Mouse (Mus musculus): ENCODE results near the gene Aatk.

Aatk gene

DNA sequence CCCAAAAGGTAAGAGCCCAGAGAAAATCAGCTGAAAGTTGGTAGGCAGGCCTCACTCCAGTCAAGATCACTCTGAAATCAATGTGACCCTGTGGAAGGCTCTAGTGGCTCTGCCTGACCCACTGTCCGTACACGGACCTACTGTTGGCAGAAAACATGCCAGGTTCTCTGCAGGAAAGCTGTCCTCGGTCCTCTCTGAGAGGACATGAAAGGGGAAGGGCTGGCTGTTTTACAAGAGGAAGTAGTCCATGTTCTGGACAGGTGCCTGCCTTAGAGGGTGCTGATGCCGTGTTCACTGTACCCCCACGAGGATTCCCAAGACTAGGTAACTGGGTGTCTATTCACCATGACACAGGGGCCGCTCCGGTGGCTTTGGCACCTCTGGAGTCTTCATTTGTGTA lies 59.1 kb downstream of the Aatk start:
- DNase-seq = peak in 1 of 2 experiments; percentile 46

DNA sequence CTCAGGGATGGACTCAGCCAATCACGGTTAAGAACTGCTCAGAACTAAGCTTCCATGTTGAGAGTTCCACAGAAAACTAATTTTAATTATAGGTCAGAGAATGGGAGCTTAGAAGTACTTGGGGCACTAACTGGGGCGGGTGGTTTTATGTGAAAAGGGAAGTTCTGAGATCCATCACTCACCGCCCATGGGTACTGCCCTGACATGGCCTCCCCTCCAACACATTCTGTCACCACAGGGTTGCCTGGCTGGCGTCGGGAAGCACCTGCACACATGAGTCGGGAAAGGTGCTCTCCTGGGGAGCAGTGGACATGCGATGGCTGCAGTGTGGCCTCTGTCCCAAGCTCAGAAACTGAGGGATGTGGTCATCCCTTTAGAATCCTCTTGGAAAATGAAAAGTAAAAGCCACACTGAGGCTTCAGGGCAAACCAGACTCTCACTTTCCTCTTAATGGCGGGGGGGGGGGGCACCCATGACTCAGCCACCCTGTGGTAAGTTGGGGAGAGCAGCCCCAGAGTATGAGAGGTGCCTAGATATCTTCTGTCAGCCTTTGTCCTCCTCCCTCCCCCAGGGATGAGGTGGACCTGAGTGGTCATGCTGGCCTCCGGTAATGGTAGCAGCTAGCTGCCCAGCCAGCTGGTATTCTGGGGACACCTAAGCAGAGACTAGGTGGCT lies 60.1 kb downstream of the Aatk start:
- no peak for DNase-seq

DNA sequence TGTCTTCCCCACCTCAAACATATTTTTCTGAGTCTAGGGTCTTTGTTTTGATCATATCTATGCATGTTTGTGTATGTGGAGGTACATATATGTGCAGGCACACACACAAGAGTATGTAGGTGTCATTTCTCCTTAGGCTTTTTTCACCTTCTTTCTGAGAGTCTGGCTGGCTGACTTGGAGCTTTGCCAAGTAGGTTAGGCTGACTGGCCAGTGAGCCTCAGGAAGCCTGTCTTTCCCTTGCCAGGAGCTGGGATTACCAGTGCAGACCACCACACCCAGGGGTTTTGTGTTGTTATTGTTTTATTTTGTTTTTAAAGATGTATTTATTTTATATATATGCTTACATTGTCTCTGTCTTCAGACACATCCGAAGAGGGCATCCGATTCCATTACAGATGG lies 63.8 kb downstream of the Aatk start:
- DNase-seq = peak; percentile 76 to 78

DNA sequence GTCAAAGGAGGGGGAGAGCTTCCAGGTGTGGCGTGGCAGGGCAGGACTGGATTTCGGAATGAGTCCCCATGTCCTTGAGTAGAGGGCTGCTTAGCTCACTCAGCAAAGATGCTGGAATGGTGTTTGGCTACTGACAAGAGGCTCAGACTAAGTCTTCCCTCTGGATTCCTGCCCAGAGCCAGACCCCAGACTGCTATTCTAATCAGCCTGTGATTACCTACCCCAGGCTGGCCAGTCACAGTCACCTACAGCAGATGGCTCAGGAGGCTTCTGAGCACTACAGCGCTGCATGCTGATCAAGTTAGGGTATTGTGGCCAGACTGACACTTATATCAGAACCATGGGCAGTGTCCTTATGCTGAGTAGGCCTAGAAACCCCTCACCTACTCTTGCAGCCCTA lies 64.7 kb downstream of the Aatk start:
- DNase-seq = peak; percentile 73 to 79

DNA sequence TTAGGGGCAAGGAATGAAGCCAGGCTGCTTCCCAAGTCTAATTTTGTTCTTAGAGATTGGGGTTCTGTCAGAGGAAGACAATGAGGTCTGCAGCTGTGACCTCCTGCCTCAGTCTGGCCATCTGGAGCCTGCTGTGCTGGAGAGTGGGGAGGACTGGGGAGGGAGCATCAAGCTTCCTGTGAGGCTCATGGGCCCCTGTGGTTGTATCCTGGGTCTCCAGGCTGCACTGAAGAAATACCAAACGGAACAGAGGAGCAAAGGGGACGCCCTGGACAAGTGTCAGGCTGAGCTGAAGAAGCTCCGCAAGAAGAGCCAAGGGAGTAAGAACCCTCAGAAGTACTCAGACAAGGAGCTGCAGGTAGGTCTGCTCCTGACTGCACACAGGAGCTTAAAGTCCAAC lies 65.2 kb downstream of the Aatk start:
- DNase-seq = no peak

DNA sequence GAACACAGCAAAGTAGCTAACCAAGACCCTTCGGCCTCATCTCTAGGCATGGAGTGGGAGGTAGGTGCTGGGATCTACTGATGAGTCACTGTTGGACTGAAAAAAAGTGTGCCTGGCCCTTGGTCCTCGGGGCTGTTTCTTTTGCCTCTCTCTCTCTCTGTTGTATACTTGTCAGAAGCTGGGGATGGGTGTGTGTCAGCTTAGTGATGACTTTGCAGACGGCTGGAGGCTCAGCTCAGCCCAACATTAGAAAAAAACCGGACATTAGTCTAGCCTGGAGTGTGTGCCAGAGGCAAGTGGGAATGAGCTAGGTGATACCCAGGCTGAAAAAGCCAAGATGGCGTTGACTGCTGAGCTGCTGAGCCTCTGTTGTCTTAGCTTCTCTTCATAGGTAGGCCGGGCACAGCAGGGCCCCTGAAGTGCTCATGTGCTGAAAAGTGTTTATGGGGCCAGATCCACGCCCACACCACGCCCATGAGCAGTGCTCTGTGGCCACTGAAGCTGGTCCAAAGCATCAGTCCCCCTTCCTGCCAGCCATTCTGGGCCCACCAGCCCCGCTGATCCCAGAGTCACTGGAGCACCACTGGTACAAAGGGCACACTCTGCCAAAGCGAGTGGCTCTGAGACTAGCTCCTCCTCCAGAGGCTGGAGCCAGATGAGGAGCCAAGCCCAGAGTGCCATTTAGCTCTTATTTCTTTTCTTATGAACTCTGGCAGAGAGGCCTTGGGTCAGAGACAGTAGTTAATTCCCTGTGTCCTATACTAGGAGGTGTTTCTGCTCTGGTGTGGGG lies 67.2 kb downstream of the Aatk start:
- no peak for DNase-seq

DNA sequence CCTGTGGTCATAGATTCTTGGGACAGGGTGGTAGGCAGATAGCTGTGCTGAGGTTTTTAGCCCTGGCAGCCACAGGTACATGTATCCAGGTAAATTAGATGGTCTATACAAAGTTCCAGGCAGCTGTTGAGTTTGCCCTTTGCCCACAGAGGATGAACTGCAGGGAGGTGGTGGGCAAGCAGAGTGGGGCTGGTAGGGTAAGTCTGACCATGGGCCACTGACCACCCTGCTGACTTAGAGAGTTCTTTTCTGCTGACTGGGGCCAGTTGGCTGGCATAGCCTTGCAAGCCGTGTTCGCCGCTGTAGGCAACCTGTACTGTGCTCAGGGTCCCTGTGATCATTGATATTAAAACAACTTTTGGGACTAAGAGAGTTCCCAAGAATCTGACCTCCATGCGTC lies 68.3 kb downstream of the Aatk start:
- no peak for DNase-seq

DNA sequence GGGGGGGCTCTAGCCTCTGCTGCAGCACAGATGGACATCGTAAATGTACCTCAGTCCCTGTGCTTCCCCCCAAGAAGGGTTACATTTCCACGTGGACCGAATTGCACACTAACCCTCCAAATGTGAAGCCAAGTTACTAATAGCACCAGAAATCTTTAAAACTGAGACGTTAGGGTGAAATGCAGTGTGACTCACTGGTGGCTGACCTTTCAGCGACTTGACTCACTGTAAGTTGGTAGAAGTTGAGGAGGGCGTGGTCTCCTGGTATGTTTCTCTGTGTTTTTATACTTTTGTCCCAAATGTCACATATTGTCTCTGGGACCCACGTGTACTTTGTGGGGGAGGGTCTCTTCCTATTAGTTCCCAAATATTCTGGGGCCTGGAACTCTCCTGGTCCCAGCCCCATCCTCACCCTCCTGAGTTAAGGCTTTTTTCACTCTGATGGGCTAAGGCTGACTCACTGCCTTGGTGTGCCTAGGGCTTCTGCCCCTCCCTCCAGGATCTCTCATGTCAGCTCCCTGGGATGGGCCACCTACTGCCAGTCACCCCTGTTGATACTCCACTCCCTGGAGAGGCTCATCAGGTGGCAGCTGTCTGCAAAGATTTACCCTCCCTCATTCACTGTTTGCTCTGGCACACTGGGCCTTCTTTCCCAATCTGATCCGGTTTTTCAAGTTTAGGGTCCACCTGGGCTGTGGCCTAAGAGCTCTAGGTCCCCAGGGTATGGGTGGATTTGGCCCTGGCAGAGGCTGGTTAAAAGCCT lies 71.0 kb downstream of the Aatk start:
- no peak for DNase-seq

DNA sequence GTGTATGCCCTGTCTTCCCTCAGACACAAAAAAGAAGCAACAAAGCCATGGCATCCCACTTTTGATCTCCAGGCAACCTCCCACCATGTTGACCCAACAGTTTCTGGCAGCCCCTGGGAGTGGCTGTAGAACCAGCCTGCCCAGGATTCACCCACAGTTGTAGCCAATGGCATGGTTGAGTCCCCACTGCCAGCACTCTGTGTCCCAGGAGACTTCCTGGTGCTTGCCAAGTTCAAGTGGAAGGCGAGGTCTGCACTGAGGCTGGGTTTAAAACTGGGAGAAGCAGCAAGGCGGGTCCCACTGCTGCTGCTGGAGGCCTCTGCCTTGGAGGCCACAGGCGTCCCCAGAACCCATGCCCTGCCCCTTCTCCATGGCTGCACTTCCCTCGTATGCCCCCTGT lies 73.2 kb downstream of the Aatk start:
- no peak for DNase-seq

DNA sequence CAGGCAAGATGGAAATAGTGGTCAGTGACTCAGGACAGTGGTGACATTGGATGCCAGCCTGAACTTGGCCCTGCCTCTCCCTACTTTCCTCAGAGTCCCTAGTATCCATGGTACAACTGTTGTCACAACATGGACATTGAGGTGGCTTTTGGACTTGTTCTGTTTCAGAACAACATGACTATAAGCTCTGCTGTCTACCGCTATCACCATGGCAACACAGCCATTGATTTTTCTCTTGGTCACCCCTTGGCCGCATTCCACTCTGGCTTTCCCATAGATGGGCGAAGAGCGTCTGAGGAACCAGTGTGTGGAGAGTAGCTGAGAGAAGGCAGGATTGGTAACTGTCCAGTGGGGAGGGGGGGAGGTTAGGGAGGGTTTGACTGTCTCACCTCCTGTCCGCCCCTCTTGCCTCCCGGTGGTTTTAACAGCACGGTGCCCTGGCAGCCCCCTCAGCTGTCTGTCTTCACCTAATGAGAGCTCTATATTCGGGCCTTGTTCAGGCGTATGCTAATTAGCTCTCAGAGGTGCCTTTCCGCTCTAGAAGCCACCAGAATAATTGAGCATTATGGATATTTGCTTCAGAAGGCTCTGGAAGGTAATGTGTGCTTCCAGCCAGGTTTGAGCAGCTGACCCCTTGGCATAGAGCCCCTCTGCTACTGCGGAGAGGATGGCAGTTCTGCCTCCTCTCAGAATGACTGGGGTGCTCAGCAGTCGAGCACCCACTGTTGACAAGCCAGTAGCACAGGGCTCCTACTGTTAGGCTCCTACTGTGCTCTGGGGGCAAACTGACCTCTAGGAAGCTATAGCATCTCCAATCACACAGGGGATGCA lies 76.7 kb downstream of the Aatk start:
- DNase-seq = peak; percentile 82

DNA sequence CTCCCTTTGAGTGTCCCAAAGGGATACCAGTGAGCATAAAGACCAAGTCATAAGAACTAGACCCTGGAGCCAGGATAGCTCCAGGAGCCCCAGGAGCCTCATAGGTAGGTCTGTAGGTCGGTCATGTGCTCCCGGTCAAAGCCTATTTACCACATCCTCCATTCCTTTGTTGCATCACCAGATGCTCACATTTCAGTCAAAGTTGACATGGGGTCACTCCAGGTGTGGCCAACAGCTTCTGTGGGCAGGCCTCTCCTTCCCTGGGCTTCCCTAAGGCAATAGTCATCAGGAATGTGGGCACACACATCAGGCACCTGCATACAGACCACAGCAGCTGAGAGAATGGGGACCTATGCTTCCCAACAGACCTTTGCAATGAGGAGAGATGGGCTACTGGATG lies 79.1 kb downstream of the Aatk start:
- no peak for DNase-seq

- DNase-seq = no peak
Observed at GRCm38 (mm10) chr11:119967401-119967800, 79.6 kb downstream of the Aatk start.

DNA sequence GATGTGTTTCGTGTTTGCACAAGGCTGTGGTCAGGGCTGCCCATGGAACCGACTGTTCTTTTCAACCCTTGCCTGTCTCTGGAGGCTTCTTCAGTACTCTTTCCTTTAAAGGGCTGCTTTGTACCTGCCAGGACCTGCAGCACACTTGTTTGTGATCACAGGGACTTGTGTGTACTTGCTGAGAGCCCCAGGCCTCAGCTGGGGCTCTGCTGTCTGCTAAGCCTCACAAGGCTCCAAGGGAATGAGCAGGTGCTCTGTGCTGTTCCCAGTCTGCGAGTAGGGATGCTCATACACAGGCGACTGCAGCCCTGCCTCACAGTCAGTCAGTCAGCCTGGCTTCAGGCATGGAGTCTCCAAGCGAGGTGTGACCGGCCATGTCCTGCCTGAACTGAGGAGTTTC lies 80.7 kb downstream of the Aatk start:
- DNase-seq = no peak

DNA sequence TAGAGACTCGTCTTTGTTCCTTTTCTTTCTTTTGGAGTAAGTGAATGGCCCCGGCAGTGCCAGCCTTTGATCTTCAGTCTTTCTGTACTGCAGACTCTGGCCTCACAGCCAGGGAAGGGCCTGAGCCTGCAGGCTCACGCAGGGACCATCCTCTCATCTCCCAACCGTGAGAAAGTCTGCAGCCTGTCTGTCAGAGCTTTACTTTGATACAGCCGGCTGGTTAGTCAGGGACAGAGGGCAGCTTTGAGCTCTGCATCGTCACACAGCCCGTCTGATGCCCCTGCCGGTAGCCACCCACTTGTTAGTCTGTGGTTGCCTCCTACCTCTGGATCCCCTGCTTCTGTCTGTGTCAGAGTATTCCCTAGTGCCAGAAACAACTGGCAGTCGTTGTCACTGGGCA lies 81.9 kb downstream of the Aatk start:
- no peak for DNase-seq

- DNase-seq = no peak
Observed at GRCm38 (mm10) chr11:119961511-119961910, 85.5 kb downstream of the Aatk start.

DNA sequence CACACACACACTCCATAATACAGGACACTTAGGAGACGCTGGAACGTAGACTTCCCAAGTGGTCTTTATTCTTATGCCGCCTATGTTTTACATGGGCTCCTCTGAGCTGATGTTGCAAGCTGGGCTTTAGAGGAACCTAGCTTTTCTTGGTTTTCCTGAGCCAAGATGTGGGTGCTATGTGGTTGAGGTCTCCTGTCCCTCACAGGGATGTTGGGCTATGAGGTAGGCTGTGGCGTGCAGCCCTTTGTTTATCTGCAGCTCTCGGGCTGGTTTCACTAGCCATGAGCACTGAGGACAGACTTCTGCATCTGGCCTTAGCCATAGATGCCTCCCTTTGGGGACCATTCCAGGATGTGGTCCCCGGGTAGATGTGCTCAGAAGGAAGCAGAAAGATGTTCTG lies 86.3 kb downstream of the Aatk start:
- no peak for DNase-seq

GRCm38 (mm10) chr11:119959714-119960113 lies 87.3 kb downstream of the Aatk start:
- DNase-seq = no peak

DNA sequence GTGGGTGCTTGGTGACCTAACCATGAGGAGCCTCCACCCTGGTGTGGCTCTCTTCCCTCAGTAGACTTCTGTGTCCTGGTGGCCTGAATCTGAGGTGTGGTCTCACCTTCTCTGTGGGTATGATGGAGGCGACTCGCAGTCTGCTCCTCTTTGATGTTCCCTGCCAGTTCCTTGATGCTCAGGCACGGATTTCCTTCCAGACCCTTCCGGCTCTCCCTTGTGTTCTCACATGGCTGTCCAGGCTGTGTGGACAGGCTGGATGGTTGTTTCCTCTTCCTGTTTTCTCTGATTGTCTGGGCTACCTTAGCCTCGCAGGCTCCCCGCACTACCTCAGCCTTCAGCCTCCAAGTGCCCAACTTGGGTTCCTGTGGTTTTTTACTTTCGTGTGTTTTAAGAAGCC lies 88.1 kb downstream of the Aatk start:
- DNase-seq = no peak

All from cerebellum, postnatal 14 days (tissue).